Mouse (Mus musculus): Measurements from ENCODE around the gene Chrng. TPM values are rescaled to one million over a fixed set of nuclear protein-coding genes. Genes with fewer than 3 reads are reported as not detected.

The Chrng gene
- not detected for total RNA-seq (2021)
- long read RNA-seq, experiment 1: 0 reads
- long read RNA-seq, experiment 2: 0 reads

DNA sequence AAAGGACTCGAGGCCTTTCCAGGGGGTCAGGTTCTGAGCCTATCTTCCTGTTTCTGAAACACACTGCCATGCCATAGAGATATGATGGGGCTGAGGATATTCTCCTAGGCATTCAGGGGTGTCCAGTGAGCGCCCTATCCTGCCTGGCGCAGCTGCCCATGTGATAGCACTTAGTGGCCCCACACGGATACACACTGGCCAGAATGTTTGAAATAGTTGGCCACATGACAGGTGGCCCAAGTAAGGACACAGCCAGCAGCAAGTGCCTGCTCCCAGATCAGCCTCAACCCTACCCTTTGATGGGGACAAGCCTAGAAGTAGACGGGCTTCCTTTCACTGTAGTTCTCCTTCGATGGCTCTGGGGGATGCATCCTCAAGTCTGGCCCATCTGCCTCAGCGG lies at the start of gene Chrng:
TSS of gene Chrng (plus strand) at position 193 of the 400 bp plus-strand sequence.
- DNase-seq: no peak
- intact Hi-C loops (cut with DNase I): no loop called here

DNA sequence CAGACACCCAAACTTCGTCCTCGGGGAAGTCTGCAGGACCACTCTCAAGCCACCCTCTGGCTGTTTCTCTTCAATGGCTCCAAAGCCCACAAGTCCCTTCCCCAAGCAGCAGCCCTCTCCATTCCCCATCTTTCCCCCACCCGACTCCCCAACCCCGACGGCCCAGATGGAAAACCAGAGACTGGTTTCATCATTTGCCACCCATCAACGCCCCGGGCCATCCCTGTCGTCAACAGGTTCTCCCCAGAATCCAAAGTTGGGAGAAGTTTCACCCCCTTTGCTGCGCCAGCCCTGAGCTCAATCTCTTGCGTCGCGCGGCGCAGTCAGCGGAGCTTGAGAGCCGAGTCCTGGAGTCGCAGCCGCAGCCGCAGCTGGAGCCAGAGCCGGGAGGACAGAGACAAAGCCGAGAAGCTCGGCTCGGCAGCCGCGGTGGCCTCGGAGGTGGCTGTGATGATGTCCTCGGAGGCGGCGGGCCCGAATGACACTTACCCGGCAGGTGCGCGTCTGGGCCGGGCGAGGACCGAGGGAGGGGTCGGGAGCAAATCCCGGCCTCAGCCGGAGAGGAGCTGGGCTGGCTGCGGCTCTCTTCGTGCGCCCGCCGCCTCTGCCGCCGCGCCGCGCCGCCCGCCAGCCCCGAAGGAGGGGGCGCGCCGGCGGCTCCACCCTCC lies 48.8 kb upstream of the Chrng start:
- DNase-seq: no peak
- intact Hi-C loops (cut with DNase I): no loop called here

DNA sequence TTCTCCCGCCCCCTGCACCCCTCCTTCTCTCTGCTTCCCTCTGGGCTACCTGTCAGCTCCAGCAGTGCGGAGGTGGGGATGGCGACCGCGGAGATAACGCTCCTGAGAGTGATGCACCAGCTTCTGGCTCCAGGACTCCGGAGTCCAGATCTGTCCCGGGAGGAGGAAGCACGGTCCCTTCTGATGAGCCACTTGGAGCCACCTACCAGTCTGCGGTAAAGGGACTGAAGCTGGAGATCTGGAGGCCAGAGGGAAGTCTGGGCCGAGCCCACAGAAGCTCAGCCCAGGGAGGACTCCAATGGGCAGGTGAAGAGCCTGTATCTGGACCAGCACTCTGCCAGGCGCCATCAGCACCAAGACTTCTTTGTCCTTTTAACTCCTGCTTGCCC lies 48.3 kb upstream of the Chrng start, which contains the start of gene Ecel1:
TSS of gene Ecel1 (minus strand) at position 323 of the 389 bp plus-strand sequence.
- no peak for DNase-seq
- intact Hi-C loops (cut with DNase I): no loop called here

DNA sequence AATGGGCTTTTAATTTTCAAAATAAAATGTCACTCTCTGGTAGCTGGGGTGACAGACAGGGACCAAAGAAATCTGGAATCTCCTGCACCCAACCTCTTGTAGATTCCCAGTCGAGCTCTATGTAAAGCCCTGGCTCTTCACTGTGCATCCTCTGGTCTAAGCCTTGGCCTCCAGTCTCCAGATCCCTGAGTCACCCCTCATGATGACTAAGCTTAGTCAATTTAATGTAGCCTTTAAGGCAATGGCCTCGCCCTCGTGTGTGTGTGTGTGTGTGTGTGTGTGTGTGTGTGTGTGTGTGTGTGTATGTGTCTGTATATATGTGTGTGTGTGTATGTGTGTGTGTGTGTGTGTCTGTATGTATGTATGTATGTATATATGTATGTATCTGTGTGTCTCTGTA lies 45.1 kb upstream of the Chrng start:
- intact Hi-C loops (cut with DNase I): no loop called here
- no peak for DNase-seq

DNA sequence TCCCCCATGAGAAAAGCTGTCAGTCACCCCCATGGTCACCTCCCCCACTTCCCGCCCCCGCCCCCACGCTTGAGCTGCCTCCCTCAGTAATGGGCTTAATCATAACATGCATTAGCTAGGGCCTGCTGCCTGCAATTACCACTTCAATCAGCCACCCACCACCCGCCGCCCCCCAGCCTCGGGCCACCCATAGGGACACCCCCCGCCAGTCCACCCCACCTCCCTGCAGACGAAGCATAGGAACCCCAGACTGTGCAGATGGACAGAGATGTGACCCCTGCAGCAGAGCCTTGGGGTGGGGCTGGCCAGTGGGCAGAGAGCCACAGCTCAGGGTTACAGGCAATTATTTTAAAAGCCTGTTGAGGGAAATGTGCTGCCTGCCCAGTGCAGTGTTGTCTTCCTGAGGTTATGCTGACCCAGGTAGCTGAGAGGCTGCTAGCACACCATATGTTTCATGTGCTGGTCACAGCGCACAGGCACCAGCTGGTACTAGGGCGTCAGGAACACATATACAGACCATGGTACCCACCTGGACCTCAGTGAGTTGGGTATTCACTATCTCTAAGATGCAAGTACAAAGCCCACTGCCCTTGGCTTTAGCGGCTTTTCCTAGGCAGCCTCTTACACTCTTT lies 40.2 kb upstream of the Chrng start:
- intact Hi-C loops (cut with DNase I): no loop called here
- DNase-seq: no peak

DNA sequence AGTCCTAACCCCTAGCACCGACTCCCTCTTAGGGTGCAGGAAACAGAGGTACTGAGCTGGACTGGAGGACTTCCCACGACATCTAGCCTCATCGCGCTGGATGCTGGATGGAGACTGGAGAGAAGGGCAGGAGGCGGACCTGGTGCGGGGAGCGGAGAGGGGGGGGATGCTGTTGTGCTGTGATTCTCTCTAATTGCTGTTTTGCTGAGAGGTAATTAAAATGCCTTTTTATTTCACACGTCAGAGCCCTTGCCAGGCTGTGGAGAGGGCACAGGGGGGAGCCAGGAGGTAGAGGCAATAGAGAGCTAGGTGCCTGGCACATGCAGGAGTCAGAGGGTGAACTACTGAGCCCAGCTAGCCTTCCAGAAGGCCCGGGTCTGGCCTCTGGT lies 39.7 kb upstream of the Chrng start:
- intact Hi-C loops (cut with DNase I): no loop called here
- no peak for DNase-seq

DNA sequence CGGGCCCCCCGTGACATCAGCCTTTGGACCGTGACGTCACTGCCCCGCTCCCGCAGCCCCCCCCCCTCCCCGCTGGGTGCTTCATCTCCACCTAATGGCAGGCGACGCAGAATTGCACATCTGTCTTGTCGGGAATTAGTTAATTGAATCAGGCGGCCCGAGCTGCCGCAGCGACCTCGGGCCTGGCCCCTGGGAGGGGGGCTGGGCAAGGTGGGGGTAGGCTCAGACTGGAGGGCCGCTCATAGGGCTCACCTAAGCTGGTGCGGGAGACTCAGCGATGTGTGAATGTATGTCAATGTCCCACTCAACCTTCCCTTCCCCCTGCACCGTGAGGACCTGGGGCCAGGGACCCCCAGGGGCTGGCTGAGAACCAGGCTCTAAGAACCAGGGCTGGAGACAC lies 34.0 kb upstream of the Chrng start:
- intact Hi-C loops (cut with DNase I): loop anchor here (5.0 kb wide), 1 partner anchor 122 kb away; no protein-coding TSS in a partner anchor
- no peak for DNase-seq

DNA sequence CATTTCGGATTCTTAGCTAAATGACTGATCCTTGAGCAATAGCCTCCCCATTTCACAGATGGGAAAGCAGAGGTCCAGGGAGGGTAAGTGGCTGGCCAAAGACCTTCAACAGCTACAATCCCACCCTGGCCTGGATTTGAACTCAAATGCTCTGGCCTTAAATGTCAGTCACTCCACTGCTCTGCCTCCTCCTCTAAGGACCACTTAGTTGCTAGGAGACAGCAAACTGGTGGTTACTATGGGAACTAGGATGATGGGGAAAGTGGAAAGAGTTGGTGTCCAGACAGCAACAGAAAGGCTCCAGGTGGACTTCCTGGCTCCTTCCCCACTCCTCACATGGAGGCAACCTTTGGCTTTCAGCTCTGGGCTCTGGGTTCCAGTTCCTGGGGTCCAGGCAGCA lies 33.1 kb upstream of the Chrng start:
- intact Hi-C loops (cut with DNase I): loop anchor here (5.0 kb wide), 1 partner anchor 121 kb away; no protein-coding TSS in a partner anchor
- DNase-seq: no peak

DNA sequence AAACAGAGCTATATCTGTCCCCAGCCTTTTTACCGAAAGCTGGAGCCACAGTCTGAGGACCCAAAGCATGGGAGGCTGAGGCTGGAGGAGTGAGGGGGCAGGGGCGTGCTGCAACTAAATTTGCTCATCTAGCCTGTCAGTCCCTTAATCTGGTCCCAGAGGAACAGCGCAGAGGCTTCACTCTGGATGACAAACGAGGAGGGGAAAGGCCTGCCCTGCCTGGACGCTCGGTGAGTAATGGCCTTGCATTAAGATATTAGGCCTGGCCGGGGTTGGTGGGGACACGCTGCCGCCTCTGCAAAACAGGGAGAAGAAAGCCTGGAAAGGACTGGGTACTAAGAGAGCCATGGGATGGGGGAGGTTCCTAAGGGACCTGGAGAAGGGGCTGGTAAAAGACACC lies 32.1 kb upstream of the Chrng start:
- no peak for DNase-seq
- intact Hi-C loops (cut with DNase I): loop anchor here (5.0 kb wide), 1 partner anchor 120 kb away; no protein-coding TSS in a partner anchor

DNA sequence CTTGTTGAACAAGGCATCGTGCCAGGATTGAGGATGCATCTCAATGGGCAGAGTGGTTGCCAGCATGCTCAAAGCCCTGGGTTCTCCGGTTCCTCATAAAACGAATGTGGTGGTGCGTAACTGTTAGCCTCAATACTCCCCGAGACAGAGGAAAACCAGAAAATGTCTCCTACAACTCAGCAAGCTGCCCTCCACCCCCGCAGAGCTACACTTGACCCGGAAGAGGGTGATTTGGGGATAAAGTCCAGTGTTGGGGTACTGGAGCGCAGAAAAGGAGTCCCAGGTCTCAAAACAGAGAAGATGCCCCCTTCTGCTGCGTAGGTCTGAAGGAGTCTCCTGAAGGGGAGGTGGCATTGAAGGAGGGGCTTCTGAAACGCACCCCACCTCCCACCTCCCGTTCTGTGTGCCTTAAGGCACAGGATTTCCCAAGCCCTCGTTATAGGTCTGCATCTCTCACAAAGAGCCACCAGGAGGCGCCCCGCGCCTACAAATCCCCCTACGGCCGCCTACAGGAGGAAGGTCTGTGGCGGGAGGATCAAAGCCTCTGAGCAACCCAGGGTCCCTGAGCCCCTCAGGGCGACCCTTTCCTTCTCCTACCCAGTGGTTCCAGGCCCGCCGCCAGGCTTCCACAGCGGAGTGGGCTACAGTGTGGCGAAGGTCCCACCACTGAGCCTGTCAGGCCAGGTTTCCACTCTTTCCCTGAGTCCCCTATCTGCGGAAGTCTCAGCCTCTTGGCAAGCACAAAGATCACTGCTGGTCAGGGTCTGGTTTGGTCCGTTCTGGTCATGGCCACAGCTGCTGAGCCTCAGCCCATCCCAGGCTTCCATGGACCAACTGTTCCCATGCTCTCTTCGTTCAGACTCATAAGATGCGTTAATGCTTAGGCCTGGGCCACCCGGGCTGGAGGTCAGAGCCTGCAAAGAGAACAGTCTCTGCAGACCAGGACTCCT lies 30.2 kb upstream of the Chrng start:
- peak; percentile 71 to 75 for DNase-seq
- intact Hi-C loops (cut with DNase I): loop anchor here (1.0 to 5.0 kb wide), 2 partner anchors 11 to 118 kb away; no protein-coding TSS in a partner anchor

DNA sequence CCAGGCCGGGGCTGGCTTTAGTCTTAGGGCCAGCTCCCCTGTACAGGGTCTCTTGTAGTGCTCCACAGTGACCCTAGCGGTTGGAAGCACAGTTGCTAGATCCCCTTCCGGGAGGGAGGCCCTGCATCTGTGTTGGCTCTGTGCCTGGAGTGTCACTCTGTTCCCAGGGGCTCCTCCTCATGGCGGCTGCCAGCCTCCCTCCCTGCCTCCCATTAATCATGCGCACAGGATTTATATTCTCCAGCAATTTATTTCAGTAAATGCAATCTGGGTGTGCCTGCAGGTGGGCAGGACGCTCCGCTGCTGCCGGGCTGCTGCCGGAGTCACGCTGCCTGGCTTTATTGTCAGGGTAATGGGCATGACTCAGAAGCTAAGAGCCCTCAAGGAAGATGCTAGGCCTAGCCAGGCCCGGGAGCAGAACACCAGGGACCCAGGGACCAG lies 28.6 kb upstream of the Chrng start:
- peak; percentile 51 to 73 for DNase-seq
- intact Hi-C loops (cut with DNase I): no loop called here

DNA sequence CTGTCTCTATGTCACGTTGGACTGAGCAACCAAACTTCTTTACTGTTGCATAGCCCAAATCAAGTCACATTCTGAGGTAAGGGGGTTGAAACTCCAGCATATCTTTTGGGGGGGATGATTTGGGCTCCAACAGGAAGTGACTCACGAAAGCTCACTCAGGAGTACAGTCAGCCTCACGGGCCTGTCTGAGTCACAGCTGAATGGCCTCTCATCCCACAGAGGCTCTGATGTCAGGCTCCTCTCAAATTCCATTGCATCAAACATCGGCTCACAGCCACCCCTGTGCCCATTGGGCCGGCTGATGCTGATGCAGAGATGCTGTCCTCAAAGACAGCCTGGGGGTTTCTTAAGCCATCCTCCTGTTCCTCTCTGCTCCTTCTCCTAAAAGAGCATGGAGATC lies 23.6 kb upstream of the Chrng start:
- intact Hi-C loops (cut with DNase I): no loop called here
- DNase-seq: no peak

DNA sequence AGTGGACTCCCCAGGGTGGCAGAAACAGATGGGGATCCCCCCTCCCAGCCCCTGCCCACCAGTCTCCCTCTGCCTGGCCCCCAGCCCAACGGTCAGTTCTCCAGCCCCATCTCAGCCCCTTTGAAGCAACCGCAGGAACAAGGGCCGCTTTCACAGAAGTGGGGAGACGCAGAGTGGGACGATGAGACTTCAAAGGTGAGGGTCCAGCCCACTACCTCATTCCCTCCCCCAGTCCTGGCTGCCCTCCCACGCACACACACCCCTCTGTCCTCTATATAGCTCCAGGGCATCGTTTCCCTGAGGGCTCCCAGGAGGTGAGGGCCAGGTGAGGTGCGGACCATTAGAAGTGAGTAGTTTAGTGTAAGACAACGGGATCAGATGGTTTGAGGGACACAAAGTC lies 21.4 kb upstream of the Chrng start, which contains the start of gene Prss56:
TSS of gene Prss56 (plus strand) at position 301 of the 400 bp plus-strand sequence.
- DNase-seq: no peak
- intact Hi-C loops (cut with DNase I): no loop called here

DNA sequence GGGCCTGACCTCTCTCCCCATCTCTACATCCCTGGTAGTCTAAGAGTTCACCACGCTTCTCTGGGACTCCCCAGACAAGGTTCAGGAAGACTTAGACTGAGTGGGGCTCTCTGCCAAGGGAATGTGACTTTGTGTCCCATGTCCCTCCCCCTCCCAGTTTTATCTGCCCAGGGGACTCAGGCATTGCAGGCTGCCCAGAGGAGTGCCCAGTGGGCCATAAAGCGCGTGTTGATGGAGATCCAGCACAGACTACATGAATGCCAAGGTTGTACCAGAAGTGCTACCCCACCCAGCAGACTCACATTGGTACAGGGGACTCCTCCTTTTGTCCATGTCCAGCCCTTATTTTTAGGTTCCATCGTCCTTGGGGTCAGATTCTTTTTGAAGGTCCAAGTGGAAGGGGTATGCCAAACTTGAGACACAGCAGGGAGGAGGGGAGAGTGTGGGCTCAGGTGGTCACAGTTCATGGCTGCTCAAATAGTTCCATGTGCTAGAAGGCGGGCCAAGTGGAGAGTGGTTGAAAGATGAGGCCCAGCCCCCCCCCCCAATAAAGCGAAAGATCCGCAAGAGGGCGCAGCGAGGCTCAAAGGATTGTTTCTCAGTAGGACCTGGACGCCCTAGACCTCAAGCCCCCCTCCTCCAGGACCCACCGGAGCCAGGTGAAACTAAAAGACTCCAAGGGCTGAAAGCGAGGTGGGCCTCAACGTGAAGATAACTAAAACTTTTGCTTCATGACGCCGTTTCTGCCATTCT lies 20.3 kb upstream of the Chrng start:
- no peak for DNase-seq
- intact Hi-C loops (cut with DNase I): no loop called here

DNA sequence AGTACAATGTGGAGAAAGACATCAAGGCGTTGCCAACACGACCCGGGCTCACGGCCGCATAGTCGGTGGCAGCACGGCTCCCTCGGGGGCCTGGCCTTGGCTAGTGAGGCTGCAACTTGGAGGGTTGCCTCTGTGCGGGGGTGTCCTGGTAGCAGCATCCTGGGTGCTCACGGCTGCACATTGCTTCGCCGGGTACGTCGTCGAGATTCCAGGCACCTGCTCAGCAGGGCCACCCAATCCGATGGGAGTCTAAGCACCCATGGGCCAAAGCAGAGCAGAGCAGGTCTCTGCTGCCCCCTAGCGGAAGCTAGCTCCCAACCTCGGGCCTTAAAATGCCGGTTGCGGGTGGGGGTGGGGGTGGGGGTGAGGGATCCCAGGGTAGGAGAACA lies 19.7 kb upstream of the Chrng start:
- intact Hi-C loops (cut with DNase I): loop anchor here (1.0 to 5.0 kb wide), 3 partner anchors 10 to 567 kb away; no protein-coding TSS in a partner anchor
- peak; percentile 77 to 84 for DNase-seq

DNA sequence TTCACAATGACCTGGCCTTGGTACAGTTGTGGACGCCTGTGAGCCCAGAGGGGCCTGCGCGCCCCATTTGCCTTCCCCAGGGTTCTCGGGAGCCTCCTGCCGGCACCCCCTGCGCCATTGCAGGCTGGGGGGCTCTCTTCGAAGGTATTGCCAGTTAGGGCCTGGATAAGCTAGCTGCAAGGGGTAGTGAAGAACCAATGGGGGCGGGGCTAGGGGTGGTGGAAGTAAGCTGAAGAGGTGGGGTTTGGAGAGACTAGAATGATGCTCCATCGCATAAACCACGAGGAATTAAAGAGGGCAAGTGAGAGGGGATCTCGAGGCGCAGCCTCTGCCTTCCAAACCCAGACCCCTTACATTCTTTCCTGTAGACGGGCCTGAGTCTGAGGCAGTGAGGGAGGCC lies 18.9 kb upstream of the Chrng start:
- intact Hi-C loops (cut with DNase I): loop anchor here (1.0 to 5.0 kb wide), 3 partner anchors 11 to 568 kb away; no protein-coding TSS in a partner anchor
- DNase-seq: no peak

DNA sequence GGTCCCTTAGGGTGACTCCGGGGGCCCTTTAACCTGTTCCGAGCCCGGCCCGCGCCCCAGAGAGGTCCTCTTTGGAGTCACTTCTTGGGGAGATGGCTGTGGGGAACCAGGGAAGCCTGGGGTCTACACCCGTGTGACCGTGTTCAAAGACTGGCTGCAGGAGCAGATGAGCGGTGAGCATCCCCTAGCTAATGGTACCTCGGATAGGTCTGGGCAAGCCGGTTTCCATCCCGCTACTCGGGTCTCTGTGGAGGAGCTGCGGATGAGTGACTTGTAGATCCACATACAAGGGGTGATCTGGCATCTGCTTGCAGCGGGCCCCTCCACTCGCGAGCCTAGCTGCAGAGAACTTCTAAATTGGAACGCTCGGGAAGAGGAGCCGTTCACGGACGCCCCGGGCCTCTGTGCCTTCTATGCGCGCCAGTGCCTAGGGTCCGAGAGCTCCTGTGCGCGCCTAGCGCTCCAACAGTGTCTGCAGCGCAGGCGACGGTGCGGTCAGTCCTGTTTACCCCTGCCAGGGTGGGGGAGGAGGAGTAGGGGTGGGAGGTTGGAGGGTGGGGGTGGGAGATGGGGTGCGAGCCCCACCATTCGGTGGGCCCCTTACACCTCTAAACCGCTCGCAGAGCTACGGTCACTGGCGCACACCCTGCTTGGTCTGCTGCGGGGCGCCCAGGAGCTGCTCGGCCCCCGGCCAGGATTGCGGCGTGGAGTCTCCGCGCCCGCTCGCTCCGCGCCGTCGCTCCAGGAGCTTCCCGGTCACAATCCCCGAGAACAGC lies 18.0 kb upstream of the Chrng start:
- intact Hi-C loops (cut with DNase I): loop anchor here (1.0 to 5.0 kb wide), 3 partner anchors 88 to 569 kb away; no protein-coding TSS in a partner anchor
- DNase-seq: no peak

DNA sequence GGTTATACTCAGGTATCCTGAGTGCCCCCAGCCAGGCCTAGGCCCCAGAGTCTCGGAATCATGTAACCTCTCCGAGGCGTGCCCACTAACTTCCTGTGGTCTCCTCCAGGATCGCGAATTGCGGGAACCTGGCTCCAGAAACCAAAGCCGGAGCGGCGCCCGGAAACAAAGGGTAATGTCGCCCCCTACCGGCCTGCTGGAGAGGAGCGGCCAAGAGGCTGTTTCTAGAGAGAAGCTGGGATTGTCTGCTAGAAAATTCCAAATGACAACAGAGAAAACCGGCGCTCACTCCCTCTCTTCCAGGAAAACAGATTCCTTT lies 17.5 kb upstream of the Chrng start:
- intact Hi-C loops (cut with DNase I): loop anchor here (1.0 to 5.0 kb wide), 3 partner anchors 89 to 570 kb away; no protein-coding TSS in a partner anchor
- DNase-seq: peak; percentile 77 to 85

DNA sequence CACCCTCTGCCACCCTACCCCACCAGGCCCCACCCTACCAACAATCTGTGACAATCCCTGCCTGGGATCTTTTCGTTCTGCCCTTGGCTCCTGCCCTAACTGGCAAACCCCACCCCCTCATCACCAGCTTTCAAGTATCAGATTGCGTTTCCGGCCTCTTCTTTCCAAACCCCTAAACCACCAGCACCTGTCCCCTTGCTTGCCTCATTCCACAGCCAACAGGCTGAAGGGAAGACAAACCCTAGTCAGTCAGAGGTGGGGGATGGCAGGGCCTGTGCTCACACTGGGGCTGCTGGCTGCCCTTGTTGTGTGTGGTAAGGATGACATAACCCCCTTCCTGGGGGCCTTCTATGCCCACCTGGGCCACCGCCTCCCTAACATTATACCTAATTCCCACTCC lies 14.0 kb upstream of the Chrng start, which contains the start of gene Chrnd:
TSS of gene Chrnd (plus strand) at position 179 of the 400 bp plus-strand sequence.
- intact Hi-C loops (cut with DNase I): no loop called here
- DNase-seq: no peak
